Mouse (Mus musculus) forebrain, embryonic 14.5 days (tissue): ENCODE measurements around the gene Card9. TPM values are rescaled to one million over a fixed set of nuclear protein-coding genes. Genes with fewer than 3 reads are reported as not detected.

Experiments
- ATAC-seq: fragments of 200-750 bp; cut with Nextera tagmentation; 2 replicates; pipeline ENCODE4 v1.8.0; 2017; ENCODE audit warnings: mild to moderate bottlenecking, moderate library complexity
- DNase-seq: peaks from one replicate; pipeline ENCODE4 v3.0.0-alpha.2; 2015; ENCODE audit warnings: low spot score
- H3K27ac ChIP-seq: fragments of 300-500 bp; sonication (generic); 2 replicates; pipeline ENCODE4 v1.5.1; 2014; ENCODE audit warnings: low read depth, mild to moderate bottlenecking, control low read depth, low read length, moderate library complexity
- H3K27me3 ChIP-seq: fragments of 300-500 bp; sonication (generic); replicated peaks from 2 replicates; pipeline ENCODE4 v1.6.1; 2014; ENCODE audit warnings: low read length, control low read depth, mixed read lengths; ENCODE audit not compliant: control insufficient read depth, insufficient read depth
- H3K36me3 ChIP-seq: fragments of 300-500 bp; sonication (generic); 2 replicates; pipeline ENCODE4 v1.6.1; 2014; ENCODE audit warnings: low read length, control low read depth; ENCODE audit not compliant: control insufficient read depth, insufficient read depth
- H3K4me1 ChIP-seq: fragments of 300-500 bp; sonication (generic); 2 replicates; pipeline ENCODE4 v1.6.1; 2014; ENCODE audit warnings: antibody characterized with exemption, low read length, control low read depth; ENCODE audit not compliant: control insufficient read depth, insufficient read depth
- H3K4me2 ChIP-seq: fragments of 300-500 bp; sonication (generic); 2 replicates; pipeline ENCODE4 v1.6.1; 2014; ENCODE audit warnings: mild to moderate bottlenecking, control low read depth, low read length
- H3K4me3 ChIP-seq: fragments of 300-500 bp; sonication (generic); 2 replicates; pipeline ENCODE4 v1.5.1; 2014; ENCODE audit warnings: low read depth, low read length, control low read depth
- H3K9ac ChIP-seq: fragments of 300-500 bp; sonication (generic); 2 replicates; pipeline ENCODE4 v1.6.1; 2014; ENCODE audit warnings: mild to moderate bottlenecking, low read length, control low read depth, moderate library complexity
- H3K9me3 ChIP-seq: fragments of 300-500 bp; sonication (generic); replicated peaks from 2 replicates; pipeline ENCODE4 v1.6.1; 2016; ENCODE audit warnings: low read length, control low read depth, mixed read lengths; ENCODE audit not compliant: control insufficient read depth
- WGBS: fragments of 180-500 bp; shearing (Covaris S2); extraction: QIAGEN DNeasy Blood & Tissue Kit; methylation state at CpG from one replicate; pipeline ENCODE4 v1.1.7; 2014; 5-methylcytosine and 5-hydroxymethylcytosine counted together
- polyA plus RNA-seq: library from polyadenylated mRNA; unstranded; fragments of >200 nt; fragmentation: Nextera tagmentation; extraction: Ambion mirVana; gene quantifications from 2 replicates; pipeline ENCODE4 v1.2.1, GENCODE M21; 2014

The Card9 gene
- polyA plus RNA-seq, 1 experiment from 2014 or later: 1.1 TPM

- H3K9me3 ChIP-seq: no peaks in the 10 kb centered on the region
- no peak for ATAC-seq
- no peak for DNase-seq
- no peak overlapping the region for H3K9ac ChIP-seq
- peaks cover 72% of the 10 kb centered on the region for H3K36me3 ChIP-seq
- no peaks in the 10 kb centered on the region for H3K27me3 ChIP-seq
- H3K4me2 ChIP-seq: no peak overlapping the region
- H3K4me1 ChIP-seq: 0 out of 2 replicates have a peak, but pooled peaks cover under 1% of the 10 kb centered on the region
- no peak overlapping the region for H3K27ac ChIP-seq
- no peak overlapping the region for H3K4me3 ChIP-seq
- 89% methylated on average over 2 of the region's 2 CpGs for WGBS
Measured at GRCm38 (mm10) chr2:26324917-26325316, 35.8 kb downstream of the Card9 start.

DNA sequence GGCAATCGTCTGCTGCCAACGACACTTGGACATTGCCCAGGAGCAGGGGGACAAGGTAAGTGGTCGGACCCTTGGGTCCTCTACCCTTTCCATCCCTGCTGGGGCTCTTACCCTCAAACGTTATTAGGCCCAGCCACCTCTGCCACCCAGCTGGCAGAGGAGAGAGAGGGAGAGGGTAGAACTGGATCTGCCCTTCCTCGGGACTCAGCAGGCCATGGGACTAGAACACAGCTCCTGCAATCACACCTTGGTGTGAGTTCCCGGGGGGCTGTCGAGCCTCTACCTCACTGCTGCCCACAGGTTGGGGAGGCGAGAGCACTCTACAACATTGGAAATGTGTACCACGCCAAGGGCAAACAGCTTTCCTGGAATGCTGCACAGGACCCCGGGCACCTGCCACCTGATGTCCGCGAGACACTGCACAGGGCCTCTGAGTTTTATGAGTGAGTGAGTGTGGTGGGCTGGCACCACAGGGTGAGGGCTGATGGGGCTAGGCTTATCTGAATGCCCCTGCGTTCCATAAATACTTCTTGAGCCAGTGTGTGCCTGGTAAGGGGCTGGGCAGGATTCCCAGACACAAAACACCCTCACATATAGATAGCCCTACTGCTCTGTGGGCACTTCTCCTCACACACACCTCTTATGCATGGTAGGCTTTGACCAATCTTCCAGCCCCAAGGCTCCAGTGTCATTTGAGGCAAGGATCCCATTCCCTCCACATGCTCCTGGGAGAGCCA is 37.0 kb downstream of the Card9 start:
- WGBS: 92% methylated on average over 13 of the region's 13 CpGs
- no peak overlapping the region for H3K4me2 ChIP-seq
- ATAC-seq: no peak
- peaks cover 66% of the 10 kb centered on the region for H3K36me3 ChIP-seq
- H3K4me3 ChIP-seq: no peak overlapping the region
- no peaks in the 10 kb centered on the region for H3K27me3 ChIP-seq
- H3K27ac ChIP-seq: no peak overlapping the region
- H3K9me3 ChIP-seq: no peaks in the 10 kb centered on the region
- no peak for DNase-seq
- H3K4me1 ChIP-seq: peaks cover 2% of the 10 kb centered on the region; the same call in 1 of the 2 replicates
- H3K9ac ChIP-seq: no peak overlapping the region

DNA sequence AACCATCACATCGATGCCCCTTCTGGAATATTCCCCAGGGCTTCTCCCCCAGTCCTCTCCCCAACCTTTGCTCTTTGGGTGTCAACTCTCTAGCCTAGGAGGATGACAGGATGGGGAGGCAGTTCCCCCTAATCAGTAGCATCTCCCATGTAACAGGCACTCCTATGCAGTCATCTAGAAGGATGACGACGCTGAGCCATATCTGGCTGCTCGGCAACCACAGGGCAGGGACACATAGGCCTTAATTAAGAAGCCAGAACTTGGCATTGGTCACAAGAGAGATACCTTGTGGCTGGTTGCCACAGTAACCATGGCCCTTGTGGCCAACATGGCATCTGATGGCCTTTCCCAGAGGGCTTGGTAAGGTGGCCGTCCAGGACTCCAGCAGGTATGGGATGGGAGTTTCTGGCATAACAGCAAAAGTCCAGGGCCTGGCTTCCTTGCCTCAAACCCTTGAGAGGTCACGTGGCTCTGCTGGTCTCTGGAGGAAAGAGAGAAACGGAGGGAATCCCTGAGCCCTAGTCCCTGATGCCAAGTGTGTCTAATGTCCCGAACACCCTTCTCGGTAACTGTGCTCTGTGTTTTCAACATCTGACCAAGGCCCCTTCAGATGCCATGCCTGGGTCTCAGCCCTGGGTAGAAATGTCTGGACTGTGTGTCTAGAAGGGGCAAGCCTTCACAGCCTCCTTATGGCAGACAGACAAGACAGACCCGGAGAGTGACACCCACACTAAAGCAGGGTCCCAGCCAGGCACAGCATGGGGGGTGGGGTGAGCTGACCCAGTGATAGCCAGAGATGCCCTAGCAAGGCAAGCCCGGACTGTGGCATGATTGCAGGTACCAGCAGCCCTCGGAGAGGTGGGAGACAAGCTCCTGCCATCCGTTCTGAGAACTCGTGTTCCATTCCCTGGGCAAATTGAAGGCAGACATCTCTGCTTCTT is 40.2 kb downstream of the Card9 start:
- ATAC-seq: no peak
- no peak overlapping the region for H3K4me2 ChIP-seq
- 0 out of 2 replicates have a peak overlapping the region, but pooled peaks have one; percentile 8 for H3K9ac ChIP-seq
- H3K9me3 ChIP-seq: no peaks in the 10 kb centered on the region
- WGBS: 88% methylated on average over 14 of the region's 14 CpGs
- H3K27me3 ChIP-seq: no peaks in the 10 kb centered on the region
- no peak overlapping the region for H3K4me3 ChIP-seq
- DNase-seq: no peak
- H3K27ac ChIP-seq: no peak overlapping the region
- H3K36me3 ChIP-seq: peaks cover 42% of the 10 kb centered on the region
- H3K4me1 ChIP-seq: peaks cover 24% of the 10 kb centered on the region

DNA sequence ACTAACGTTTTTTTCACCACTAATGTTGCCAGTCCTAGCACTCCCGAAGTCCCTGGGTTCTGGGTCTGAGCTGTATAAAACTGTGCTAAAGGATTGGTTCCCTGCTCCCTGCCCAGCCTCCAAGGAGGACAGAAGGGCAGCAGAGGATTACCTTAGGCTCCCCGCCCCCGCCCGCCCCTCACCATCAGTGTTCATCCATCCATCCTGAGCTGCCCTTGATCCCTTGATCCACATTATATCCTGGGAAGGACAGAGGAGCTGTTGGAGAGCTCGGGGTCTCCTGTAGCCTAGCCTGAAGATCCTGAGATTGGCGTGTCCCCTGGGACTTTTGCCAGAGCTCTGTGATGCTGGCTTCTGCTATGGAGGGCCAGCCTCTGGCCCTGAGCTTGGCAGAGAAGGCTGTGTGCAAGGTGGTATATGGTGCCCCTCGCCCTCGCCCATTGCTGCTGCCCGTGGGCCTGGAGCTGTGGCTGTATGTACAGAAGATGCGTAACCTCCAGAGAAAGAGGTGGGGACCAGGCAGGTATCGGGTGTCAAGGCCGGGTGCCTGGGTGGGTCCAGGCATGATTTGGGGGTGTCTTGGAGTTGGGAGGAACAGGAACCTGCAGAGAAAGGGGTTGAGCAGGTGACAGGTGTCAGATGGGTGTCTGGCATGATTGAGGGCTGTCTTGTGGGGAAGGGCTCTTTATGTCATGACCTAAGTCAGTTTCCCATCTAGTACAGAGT is 41.0 kb downstream of the Card9 start:
- no peak for DNase-seq
- Histone ChIP-seq H3K36me3 (peaks cover 34% of the 10 kb centered on the region), H3K4me3 (no peak overlapping the region), H3K9ac (no peak overlapping the region), H3K4me2 (no peak overlapping the region), H3K27me3 (no peaks in the 10 kb centered on the region), H3K9me3 (no peaks in the 10 kb centered on the region), H3K4me1 (peaks cover 26% of the 10 kb centered on the region), H3K27ac (no peak overlapping the region)
- 87% methylated on average over 13 of the region's 13 CpGs for WGBS
- ATAC-seq: no peak

DNA sequence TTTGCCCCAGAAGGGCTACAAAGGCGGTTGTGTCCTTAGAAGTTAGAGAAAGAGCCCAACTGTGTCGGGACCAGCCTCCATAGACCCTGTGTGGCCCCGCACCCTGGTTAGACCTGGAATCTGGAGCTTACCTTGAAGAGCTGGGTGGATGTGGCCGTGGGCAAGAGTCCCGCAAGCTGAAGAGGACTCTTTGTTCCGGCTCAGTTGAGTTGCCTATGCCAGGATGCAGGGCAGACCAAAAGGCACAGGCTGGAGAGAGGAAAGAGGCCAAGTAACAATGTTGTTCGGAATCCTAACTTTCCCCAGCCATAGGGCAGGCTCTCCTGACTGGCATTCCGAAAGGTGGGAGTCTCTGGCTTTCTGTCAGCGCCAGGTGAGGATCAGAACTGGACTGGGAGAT is 41.6 kb downstream of the Card9 start:
- peaks cover 28% of the 10 kb centered on the region for H3K36me3 ChIP-seq
- 92% methylated on average over 9 of the region's 9 CpGs for WGBS
- no peak overlapping the region for H3K27ac ChIP-seq
- H3K4me3 ChIP-seq: no peak overlapping the region
- no peaks in the 10 kb centered on the region for H3K9me3 ChIP-seq
- no peaks in the 10 kb centered on the region for H3K27me3 ChIP-seq
- no peak for ATAC-seq
- no peak overlapping the region for H3K9ac ChIP-seq
- H3K4me1 ChIP-seq: peaks cover 26% of the 10 kb centered on the region
- H3K4me2 ChIP-seq: no peak overlapping the region
- DNase-seq: no peak

DNA sequence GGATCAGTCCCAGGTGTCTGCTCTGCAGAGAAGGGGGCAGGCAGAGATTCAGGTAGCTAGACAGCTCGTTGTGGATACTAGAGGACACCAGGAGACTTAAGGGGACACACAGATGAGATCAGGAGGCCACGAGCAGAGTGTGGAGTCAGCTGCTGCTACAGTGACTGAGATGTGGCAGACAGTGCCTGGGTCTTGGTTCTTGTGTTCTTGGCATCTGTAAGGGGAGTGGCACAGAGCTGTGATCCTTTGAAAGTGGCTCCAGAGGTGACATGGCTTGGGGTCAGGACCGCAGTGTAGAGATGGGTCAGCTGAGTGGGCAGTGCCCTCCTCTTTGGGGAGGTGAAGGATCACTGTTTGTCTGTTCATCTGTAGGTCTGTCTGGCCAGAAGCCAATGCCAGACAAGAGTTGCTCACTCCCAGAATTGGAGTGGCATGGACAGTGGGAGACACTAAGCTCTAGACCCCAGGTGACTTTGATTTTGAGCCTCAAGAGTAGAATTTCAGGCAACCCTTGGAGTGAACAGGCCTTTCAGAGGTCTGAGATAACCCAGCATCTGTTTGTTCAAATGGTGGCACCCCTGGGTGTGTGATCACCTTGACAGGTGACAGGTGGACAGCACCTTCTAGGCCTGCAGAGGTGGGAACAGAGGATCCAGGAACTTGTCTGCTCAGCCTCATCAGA is 42.6 kb downstream of the Card9 start:
- Histone ChIP-seq H3K4me2 (peak overlapping the region; percentile 95; the same call in 1 of the 2 replicates), H3K9ac (peak overlapping the region; percentile 98), H3K36me3 (peaks cover 18% of the 10 kb centered on the region), H3K9me3 (no peaks in the 10 kb centered on the region), H3K27me3 (no peaks in the 10 kb centered on the region), H3K27ac (no peak overlapping the region), H3K4me1 (peaks cover 26% of the 10 kb centered on the region), H3K4me3 (no peak overlapping the region)
- ATAC-seq (no peak), DNase-seq (no peak)
- WGBS: 90% methylated on average over 3 of the region's 3 CpGs

DNA sequence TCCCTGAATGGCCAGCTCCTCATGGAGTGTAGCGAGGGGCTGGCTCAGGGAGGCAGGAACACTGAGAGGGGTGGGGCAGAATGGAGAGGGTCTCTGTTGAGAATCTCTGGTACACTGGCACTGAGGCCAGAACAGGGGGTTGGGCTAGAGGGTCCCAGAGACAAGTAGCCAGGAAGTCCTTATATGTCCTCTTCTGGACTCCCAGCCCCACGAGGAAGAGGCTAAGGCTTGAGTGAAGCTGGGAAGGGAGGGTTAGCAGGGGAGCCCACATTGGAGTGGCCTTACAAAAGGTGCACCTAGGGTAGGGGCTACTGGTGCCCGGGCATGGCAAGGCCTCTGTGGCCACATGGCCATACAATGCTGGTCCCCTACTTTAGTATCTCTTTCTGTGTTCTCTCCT is 43.3 kb downstream of the Card9 start:
- Histone ChIP-seq H3K4me3 (peak overlapping the region; percentile 87), H3K4me1 (peaks cover 26% of the 10 kb centered on the region), H3K27ac (peak overlapping the region; percentile 24; the same call in 1 of the 2 replicates), H3K36me3 (peaks cover 11% of the 10 kb centered on the region), H3K9ac (peak overlapping the region; percentile 98), H3K9me3 (no peaks in the 10 kb centered on the region), H3K27me3 (no peaks in the 10 kb centered on the region), H3K4me2 (peak overlapping the region; percentile 95)
- 73% methylated on average over 3 of the region's 3 CpGs for WGBS
- ATAC-seq: no peak
- DNase-seq: no peak

DNA sequence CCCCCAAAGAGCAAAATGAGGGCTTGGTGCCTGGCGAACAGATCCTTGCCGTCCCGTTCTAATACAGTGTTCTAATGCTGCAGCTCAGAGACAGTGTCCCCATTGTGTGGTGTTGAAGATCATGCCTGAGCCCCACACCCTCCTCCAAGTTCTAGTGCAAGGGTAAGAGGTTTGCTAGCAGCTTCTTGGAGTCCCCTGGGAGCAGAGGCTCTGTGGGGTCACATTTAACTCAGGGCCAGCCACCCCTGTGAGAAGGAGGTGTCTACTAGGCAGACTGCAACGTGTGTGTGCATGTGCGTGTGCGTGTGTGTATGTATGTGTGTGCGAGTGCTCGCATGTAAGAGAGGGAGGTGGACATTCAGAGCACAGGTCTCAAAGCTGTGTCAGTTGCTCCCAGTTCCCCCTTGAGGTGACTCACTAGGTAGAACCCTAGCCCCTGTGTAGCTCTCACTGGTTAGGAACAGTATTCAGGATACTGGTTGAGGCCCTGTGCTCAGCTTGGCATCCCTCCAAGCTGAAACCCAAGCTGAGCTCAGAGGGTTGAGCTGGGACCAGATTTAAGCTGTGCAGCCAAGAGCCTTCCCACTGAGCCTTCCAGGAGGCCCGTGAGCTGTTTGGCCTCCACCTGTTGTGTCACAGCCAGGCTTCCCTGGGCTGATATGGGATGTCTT is 44.0 kb downstream of the Card9 start:
- no peaks in the 10 kb centered on the region for H3K9me3 ChIP-seq
- H3K4me3 ChIP-seq: peak overlapping the region; percentile 87
- ATAC-seq (peak; percentile 2; the same call in 1 of the 2 replicates), DNase-seq (peak; percentile 58)
- H3K4me2 ChIP-seq: peak overlapping the region; percentile 95
- H3K4me1 ChIP-seq: peaks cover 26% of the 10 kb centered on the region
- H3K9ac ChIP-seq: peak overlapping the region; percentile 98
- H3K36me3 ChIP-seq: peaks cover 6% of the 10 kb centered on the region
- 38% methylated on average over 9 of the region's 9 CpGs for WGBS
- H3K27me3 ChIP-seq: no peaks in the 10 kb centered on the region
- H3K27ac ChIP-seq: peak overlapping the region; percentile 96
